In genomic region chr12:54528046-54528445, GRCm38 (mm10) we compare ENCODE assay signal across 9 mouse cellular contexts.
A peak's percentile ranks its signal among the peaks of the same experiment; 100 is the strongest.
DNase-seq lines count a peak whose midpoint lies in the region; ATAC-seq lines count a peak whose summit lies in the region.
"Had no signal": no experiment of that assay in that cellular context is flagged by ENCODE, and none has a peak within 500 bp of the region (broad histone marks: within the 10 kb centered on the region; RNA-seq: fewer than 3 reads in every experiment).

No protein-coding gene starts in this region.

- H3K4me1 ChIP-seq in hindbrain, embryonic 10.5 days (replicated peaks), result no peaks in the 10 kb centered on the region

- peak; percentile 50 for DNase-seq in CD4-positive, CD25-positive, alpha-beta regulatory T cell, adult 2 months (ENCODE audit: low read depth, low spot score)
- DNase-seq in heart, postnatal 4 days, result peak; percentile 27
- DNase-seq in heart, postnatal 36 days, result no peak
- peak; percentile 65 for DNase-seq in A20 (ENCODE audit: low read depth, low spot score)
- DNase-seq in spleen, postnatal 14 days (ENCODE audit: low spot score in 2 of 2), result no peak
- no peak for DNase-seq in hindbrain, embryonic 10.5 days (ENCODE audit: low spot score)

- 0 out of 2 replicates have a peak, but pooled peaks cover 3% of the 10 kb centered on the region for H3K9me3 ChIP-seq in hindbrain, embryonic 10.5 days

- intact Hi-C loops in heart, postnatal 36 days (cut with DNase I), result no loop called here

- no peaks in the 10 kb centered on the region for H3K27me3 ChIP-seq in hindbrain, embryonic 10.5 days (ENCODE audit: insufficient read depth, poor library complexity, severe bottlenecking)

- no peak for ATAC-seq in CD4-positive, CD25-positive, alpha-beta regulatory T cell, adult 4 months
- 0 out of 2 replicates have a peak, but pooled peaks have one; percentile 33 for ATAC-seq in granulocyte monocyte progenitor cell, adult 5-6 weeks (replicated peaks; ENCODE audit: poor library complexity, severe bottlenecking)

- H3K4me3 ChIP-seq in hindbrain, embryonic 10.5 days, result no peak overlapping the region
- H3K4me3 ChIP-seq: left cerebral cortex, adult 2 months had no signal

- no peak overlapping the region for H3K27ac ChIP-seq in hindbrain, embryonic 10.5 days
- H3K27ac ChIP-seq: left cerebral cortex, adult 2 months had no signal

- no peaks in the 10 kb centered on the region for H3K36me3 ChIP-seq in hindbrain, embryonic 10.5 days

Comparison
In these comparisons a context has a peak if more than half of its experiments do, and no peak if none do; other contexts are left out.
1. DNase-seq: peak in CD4-positive, CD25-positive, alpha-beta regulatory T cell, adult 2 months (single experiment), heart, postnatal 4 days (single experiment) and A20 (single experiment); none in heart, postnatal 36 days (0 of 2), spleen, postnatal 14 days (0 of 2) and hindbrain, embryonic 10.5 days (single experiment).